Mouse (Mus musculus) intestine, postnatal 0 days (tissue): Measurements from ENCODE around the gene Plxdc1. TPM values are rescaled to one million over a fixed set of nuclear protein-coding genes. Genes with fewer than 3 reads are reported as not detected.

Source experiments
- ATAC-seq: fragments of 200-750 bp; cut with Nextera tagmentation; 2 replicates; pipeline ENCODE4 v1.8.0; 2017; ENCODE audit warnings: mild to moderate bottlenecking, moderate TSS enrichment, moderate library complexity
- H3K27ac ChIP-seq: fragments of 300-500 bp; sonication (generic); 2 replicates; pipeline ENCODE4 v1.5.1; 2014; ENCODE audit warnings: mild to moderate bottlenecking, low read depth, low read length, moderate library complexity
- H3K27me3 ChIP-seq: fragments of 300-500 bp; sonication (generic); replicated peaks from 2 replicates; pipeline ENCODE4 v1.6.1; 2014; ENCODE audit warnings: low read length, mixed read lengths; ENCODE audit not compliant: control insufficient read depth, insufficient read depth
- H3K36me3 ChIP-seq: fragments of 300-500 bp; sonication (generic); 2 replicates; pipeline ENCODE4 v1.6.1; 2014; ENCODE audit warnings: mild to moderate bottlenecking, moderate library complexity; ENCODE audit not compliant: control insufficient read depth, insufficient read depth
- H3K4me1 ChIP-seq: fragments of 300-500 bp; sonication (generic); replicated peaks from 2 replicates; pipeline ENCODE4 v1.6.1; 2014; ENCODE audit warnings: antibody characterized with exemption, low read length, mixed read lengths; ENCODE audit not compliant: control insufficient read depth, insufficient read depth
- H3K4me2 ChIP-seq: fragments of 300-500 bp; sonication (generic); replicated peaks from 2 replicates; pipeline ENCODE4 v1.6.1; 2014; ENCODE audit warnings: low read depth, mild to moderate bottlenecking, moderate library complexity
- H3K4me3 ChIP-seq: fragments of 300-500 bp; sonication (generic); 2 replicates; pipeline ENCODE4 v1.5.1; 2014; ENCODE audit warnings: low read depth, low read length
- H3K9ac ChIP-seq: fragments of 300-500 bp; sonication (generic); 2 replicates; pipeline ENCODE4 v1.6.1; 2014; ENCODE audit warnings: mild to moderate bottlenecking, low read depth, low read length
- H3K9me3 ChIP-seq: fragments of 300-500 bp; sonication (generic); 2 replicates; pipeline ENCODE4 v1.6.1; 2016; ENCODE audit warnings: mixed run types; ENCODE audit not compliant: control insufficient read depth
- CTCF ChIP-seq: sonication (generic); IDR thresholded peaks from 2 replicates; pipeline ENCODE4 v1.5.1; 2016; ENCODE audit warnings: low read depth, mild to moderate bottlenecking, control low read depth, antibody characterized with exemption, moderate library complexity
- WGBS: fragments of 180-500 bp; shearing (Covaris S2); extraction: QIAGEN DNeasy Blood & Tissue Kit; methylation state at CpG from one replicate; pipeline ENCODE4 v1.1.7; 2014; 5-methylcytosine and 5-hydroxymethylcytosine counted together
- polyA plus RNA-seq: library from polyadenylated mRNA; unstranded; fragments of >200 nt; fragmentation: Nextera tagmentation; extraction: Ambion mirVana; gene quantifications from 2 replicates; pipeline ENCODE4 v1.2.1, GENCODE M21; 2015

Plxdc1 gene
- polyA plus RNA-seq, 1 experiment from 2014 or later, result 0.30 TPM

DNA sequence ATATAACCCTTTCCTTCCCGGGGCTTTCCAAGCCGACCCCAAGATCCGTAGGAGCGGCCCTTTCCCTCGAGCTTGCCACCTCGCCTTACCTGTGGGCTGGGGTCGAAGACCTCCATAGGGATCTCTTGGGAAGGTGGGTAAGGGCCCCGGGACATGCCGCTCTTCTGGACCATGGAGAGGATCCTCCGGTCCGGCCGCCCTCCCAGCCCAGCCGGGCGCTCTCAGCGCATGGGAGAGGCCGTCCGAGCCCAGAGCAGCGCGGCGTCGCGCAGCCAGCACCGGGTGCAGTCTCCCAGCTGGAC, 36.0 kb upstream of the Plxdc1 start:
- Histone ChIP-seq H3K27ac (peak overlapping the region; percentile 64; the same call in 1 of the 2 replicates), H3K4me3 (peak overlapping the region; percentile 54), H3K9me3 (no peaks in the 10 kb centered on the region), H3K36me3 (no peaks in the 10 kb centered on the region), H3K4me2 (peak overlapping the region; percentile 93), H3K4me1 (0 out of 2 replicates have a peak, but pooled peaks cover 6% of the 10 kb centered on the region), H3K27me3 (no peaks in the 10 kb centered on the region), H3K9ac (peak overlapping the region; percentile 52)
- TF ChIP-seq CTCF, result no peak
- WGBS, result 0% methylated on average over 23 of the region's 23 CpGs
- ATAC-seq, result no peak

DNA sequence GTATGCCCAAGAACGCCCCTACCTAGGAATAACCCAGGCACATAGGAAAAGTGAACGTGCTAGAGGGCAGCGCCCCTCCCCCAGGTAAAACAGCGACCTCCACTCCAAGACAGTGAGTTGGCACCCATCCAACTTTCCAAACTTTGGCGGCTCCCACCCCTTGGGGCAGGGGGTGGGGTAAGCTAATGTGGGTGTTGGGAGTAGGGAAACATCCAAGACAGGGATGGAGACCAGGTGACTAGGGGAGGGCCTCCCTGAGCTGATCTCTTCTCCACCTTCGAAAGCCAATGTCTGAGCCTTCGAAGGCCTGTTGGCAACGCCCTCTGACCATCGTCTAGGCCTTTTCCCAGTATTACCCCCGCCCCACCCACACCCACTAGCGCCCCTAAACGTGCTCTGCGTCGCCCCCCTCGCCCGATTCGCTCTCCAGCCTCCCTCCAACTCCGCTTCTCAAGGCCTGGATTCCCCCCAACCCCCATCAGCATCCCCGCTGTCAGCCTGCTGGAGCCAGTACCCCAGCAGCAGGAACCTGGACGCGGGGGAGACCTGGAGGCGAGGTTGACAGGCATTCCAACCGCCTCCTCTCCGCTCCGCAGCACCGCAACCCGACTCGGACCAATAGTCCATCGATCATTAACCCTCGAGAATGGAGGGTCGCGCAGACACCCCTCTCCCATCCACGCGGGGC, 35.5 kb upstream of the Plxdc1 start:
- Histone ChIP-seq H3K9ac (peak overlapping the region; percentile 52), H3K27ac (peak overlapping the region; percentile 64; the same call in 1 of the 2 replicates), H3K4me1 (0 out of 2 replicates have a peak, but pooled peaks cover 6% of the 10 kb centered on the region), H3K4me3 (peak overlapping the region; percentile 54), H3K9me3 (no peaks in the 10 kb centered on the region), H3K4me2 (peak overlapping the region; percentile 93), H3K36me3 (no peaks in the 10 kb centered on the region), H3K27me3 (no peaks in the 10 kb centered on the region)
- TF ChIP-seq CTCF, result no peak
- 6% methylated on average over 34 of the region's 34 CpGs for WGBS
- no peak for ATAC-seq

DNA sequence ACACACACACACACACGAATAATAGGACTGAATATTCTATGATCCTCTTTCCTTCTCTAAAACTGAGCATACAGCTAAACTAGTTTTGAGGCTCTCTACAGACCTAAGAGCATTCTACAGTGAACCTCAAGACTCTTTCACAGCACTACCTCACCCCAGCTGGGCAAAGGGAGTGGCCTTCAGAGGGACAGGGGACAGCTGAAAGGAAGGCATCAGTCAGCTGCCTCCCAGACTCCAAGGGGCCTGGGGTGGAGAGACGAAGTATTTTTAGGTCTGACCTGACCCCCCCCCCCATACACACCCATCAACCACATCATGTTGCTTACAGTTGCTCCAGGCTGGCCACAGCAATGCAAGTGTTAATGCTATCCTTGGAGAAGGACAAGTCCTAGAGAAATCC, 34.9 kb upstream of the Plxdc1 start:
- no peak overlapping the region for H3K4me3 ChIP-seq
- 59% methylated on average over 2 of the region's 2 CpGs for WGBS
- no peak overlapping the region for H3K9ac ChIP-seq

DNA sequence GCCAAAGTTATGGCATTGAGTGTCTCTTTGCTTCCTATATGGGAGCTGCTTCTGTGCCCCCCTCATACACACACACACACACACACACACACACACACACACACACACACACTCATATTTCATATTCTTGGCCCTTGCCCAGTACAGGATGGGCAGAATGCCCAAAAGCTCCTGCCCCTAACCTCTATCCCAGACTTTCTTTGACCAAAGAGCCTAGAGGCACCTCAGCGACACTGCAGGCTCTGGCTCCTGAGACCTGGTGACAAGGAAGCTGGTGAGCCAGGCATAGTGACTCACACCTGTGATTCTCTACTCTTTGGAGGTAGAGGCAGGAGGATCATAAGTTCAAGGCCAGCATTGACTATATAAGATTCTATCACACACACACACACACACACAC, 34.5 kb upstream of the Plxdc1 start:
- Histone ChIP-seq H3K36me3 (no peaks in the 10 kb centered on the region), H3K4me3 (no peak overlapping the region), H3K9ac (no peak overlapping the region), H3K4me2 (no peak overlapping the region), H3K4me1 (0 out of 2 replicates have a peak, but pooled peaks cover under 1% of the 10 kb centered on the region), H3K27ac (no peak overlapping the region), H3K27me3 (no peaks in the 10 kb centered on the region), H3K9me3 (no peaks in the 10 kb centered on the region)
- TF ChIP-seq CTCF, result no peak
- 67% methylated on average over 1 of the region's 1 CpGs for WGBS
- ATAC-seq, result no peak

More for the DNA sequence above, 34.9 kb upstream of the Plxdc1 start:
- Histone ChIP-seq H3K36me3 (no peaks in the 10 kb centered on the region), H3K9me3 (no peaks in the 10 kb centered on the region), H3K4me1 (0 out of 2 replicates have a peak, but pooled peaks cover 4% of the 10 kb centered on the region), H3K27me3 (no peaks in the 10 kb centered on the region), H3K4me2 (peak overlapping the region; percentile 93), H3K27ac (no peak overlapping the region)
- no peak for ATAC-seq
- TF ChIP-seq CTCF, result no peak

DNA sequence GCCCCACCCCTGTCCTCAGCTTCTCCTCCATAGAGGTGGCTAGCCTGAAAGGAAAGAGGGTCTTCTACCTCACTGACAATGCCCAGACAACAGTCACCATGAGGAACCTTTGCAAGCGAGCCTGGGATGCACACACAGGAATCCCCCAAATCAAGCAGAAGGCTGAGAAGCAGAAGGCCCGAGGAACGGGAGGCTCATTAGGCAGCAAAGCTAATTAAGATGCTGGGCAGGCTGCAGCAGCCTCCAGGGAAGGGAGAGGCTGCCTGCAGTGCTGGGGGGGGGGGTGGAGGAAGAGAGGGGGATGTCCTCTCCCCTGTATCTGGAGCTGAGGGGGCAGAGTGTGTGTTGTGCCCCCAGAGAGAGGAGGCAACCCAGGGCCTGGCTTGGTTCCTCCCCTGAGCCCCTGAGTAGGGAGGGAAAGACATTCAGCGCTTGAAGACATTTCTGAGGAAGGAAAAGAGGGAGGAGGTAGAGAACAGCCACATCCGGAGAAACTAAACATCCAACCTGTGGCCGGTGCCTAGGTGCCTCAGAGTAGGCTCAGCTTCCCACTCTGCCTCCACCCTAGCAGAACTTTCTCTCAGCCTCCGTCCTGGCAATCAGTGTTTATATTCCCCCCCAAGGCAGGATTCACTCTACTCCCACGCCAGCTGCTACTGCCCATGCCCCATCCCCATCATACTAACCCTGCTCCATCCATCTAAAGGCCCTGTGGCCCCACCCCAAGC, 33.8 kb upstream of the Plxdc1 start:
- WGBS, result 64% methylated on average over 8 of the region's 8 CpGs
- ATAC-seq, result no peak
- H3K4me2 ChIP-seq, result no peak overlapping the region; the same call in 1 of the 2 replicates
- no peaks in the 10 kb centered on the region for H3K9me3 ChIP-seq
- TF ChIP-seq CTCF, result no peak
- H3K36me3 ChIP-seq, result no peaks in the 10 kb centered on the region
- no peak overlapping the region for H3K9ac ChIP-seq
- H3K27ac ChIP-seq, result no peak overlapping the region
- H3K4me1 ChIP-seq, result no peaks in the 10 kb centered on the region
- no peak overlapping the region for H3K4me3 ChIP-seq
- H3K27me3 ChIP-seq, result no peaks in the 10 kb centered on the region

DNA sequence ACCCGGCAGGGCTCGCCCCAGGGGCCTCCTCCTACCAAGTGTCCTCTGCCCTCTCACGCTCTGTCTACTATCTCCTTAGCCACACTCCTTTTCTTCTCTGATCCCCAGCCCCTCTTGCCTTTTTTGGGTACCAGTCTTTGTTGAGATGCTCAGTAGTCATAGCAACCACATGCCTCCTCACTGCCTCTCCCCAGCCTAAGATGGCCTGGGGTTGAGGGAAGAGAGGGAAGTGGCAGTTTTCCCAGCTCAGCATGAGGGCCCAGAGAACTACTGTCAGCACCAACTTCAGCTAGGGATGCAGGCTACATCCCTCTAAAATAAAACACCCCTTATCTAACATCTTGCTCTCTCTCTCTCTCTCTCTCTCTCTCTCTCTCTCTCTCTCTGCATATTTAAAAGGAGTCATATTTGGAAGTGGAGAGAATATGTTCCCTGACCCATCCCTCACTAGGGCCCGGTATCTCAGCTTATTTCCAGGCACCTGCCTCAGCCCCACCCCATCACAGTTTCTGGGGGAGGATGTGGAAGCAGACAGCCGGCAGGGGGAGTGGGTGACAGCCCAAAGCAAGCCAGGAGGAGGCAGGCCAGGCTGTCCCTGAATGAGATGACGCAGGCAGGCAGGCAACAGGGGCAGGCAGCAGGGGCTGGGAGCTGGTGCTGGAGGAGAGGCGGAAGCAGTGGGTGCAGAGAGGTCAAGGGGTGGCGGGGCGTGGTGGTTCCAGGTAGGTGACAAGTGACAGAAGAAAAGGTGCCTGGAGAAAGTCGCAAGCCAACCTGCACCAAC, 32.8 kb upstream of the Plxdc1 start:
- H3K4me3 ChIP-seq, result no peak overlapping the region
- no peak overlapping the region for H3K27ac ChIP-seq
- TF ChIP-seq CTCF, result peak; percentile 69
- 44% methylated on average over 10 of the region's 10 CpGs for WGBS
- no peaks in the 10 kb centered on the region for H3K36me3 ChIP-seq
- H3K9ac ChIP-seq, result no peak overlapping the region
- ATAC-seq, result peak; percentile 23; the same call in 1 of the 2 replicates
- no peaks in the 10 kb centered on the region for H3K9me3 ChIP-seq
- H3K4me2 ChIP-seq, result no peak overlapping the region; the same call in 1 of the 2 replicates
- H3K4me1 ChIP-seq, result no peaks in the 10 kb centered on the region
- H3K27me3 ChIP-seq, result no peaks in the 10 kb centered on the region
